Mouse (Mus musculus) spleen, adult 2 months (tissue): ENCODE data around the gene Slco1a1.

ENCODE experiments used
- CTCF ChIP-seq: fragments of 200-500 bp; IDR thresholded peaks from 2 replicates; pipeline ENCODE4 v1.5.1; 2011; ENCODE audit warnings: mild to moderate bottlenecking, inconsistent platforms; ENCODE audit not compliant: insufficient read depth, insufficient read length, insufficient replicate concordance; ENCODE audit errors: extremely low read depth
- POLR2A ChIP-seq: fragments of 200-500 bp; IDR thresholded peaks from 2 replicates; pipeline ENCODE4 v1.6.1; 2011; ENCODE audit warnings: low read depth, low read length, inconsistent platforms

DNA sequence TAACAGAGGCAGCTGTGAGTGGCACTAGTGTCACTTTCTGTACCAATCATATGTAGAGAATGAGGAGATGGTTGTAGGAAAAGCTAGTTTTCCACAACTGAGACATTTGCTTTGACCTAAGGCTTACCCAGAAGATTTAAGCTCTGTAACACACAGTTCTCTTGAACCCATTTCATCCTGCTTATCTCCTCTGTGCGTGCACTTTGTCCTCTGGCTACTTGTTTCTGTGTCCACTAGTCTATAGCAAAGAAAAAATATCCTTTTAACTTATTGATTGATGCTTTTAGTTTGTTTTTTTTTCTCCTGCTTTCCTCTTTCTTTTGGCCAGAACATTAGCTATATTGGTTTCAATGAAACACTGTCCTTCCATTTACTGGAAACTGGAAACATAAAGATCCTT is 15.7 kb upstream of the Slco1a1 start:
- TF ChIP-seq CTCF: no peak
- TF ChIP-seq POLR2A: no peak
